Mouse (Mus musculus) testis, adult 2 months (tissue): ENCODE data around the gene Ugt1a1. TPM values are rescaled to one million over a fixed set of nuclear protein-coding genes. Genes with fewer than 3 reads are reported as not detected.

Experiments used
- H3K27ac ChIP-seq: fragments of 200-500 bp; 2 replicates; pipeline ENCODE4 v1.5.1; 2012; ENCODE audit warnings: low read depth, low read length; ENCODE audit not compliant: control insufficient read depth, insufficient read depth
- H3K27me3 ChIP-seq: fragments of 200-500 bp; 2 replicates; pipeline ENCODE4 v1.6.1; 2012; ENCODE audit warnings: mild to moderate bottlenecking, low read length, moderate library complexity; ENCODE audit not compliant: control insufficient read depth, insufficient read depth
- H3K36me3 ChIP-seq: fragments of 200-500 bp; 2 replicates; pipeline ENCODE4 v1.6.1; 2012; ENCODE audit warnings: mild to moderate bottlenecking, low read length; ENCODE audit not compliant: control insufficient read depth, insufficient read depth
- H3K4me1 ChIP-seq: fragments of 200-500 bp; 2 replicates; pipeline ENCODE4 v1.6.1; 2012; ENCODE audit warnings: low read length; ENCODE audit not compliant: control insufficient read depth, insufficient read depth
- H3K4me3 ChIP-seq: fragments of 200-500 bp; 2 replicates; pipeline ENCODE4 v1.5.1; 2012; ENCODE audit warnings: low read depth, mild to moderate bottlenecking, low read length, moderate library complexity, mixed read lengths; ENCODE audit not compliant: control insufficient read depth
- CTCF ChIP-seq: fragments of 200-500 bp; IDR thresholded peaks from 2 replicates; pipeline ENCODE4 v1.5.1; 2012; ENCODE audit warnings: low read depth, mild to moderate bottlenecking, inconsistent platforms, low read length, moderate library complexity; ENCODE audit not compliant: control insufficient read depth, insufficient read depth, insufficient replicate concordance
- POLR2A ChIP-seq: fragments of 200-500 bp; IDR thresholded peaks from 2 replicates; pipeline ENCODE4 v1.6.1; 2012; ENCODE audit warnings: low read depth, mild to moderate bottlenecking, inconsistent platforms, low read length, moderate library complexity; ENCODE audit not compliant: control insufficient read depth
- polyA plus RNA-seq: library from polyadenylated mRNA; depleted of rRNA; stranded (reverse); fragments of >200 nt; gene quantifications from 2 replicates; pipeline ENCODE4 v1.2.3, GENCODE M21; 2012

The Ugt1a1 gene
- polyA plus RNA-seq, 1 experiment: 0.94 TPM

GRCm38 (mm10) chr1:88213766-88214461 is 2.2 kb downstream of the Ugt1a1 start:
- no peaks in the 10 kb centered on the region for H3K36me3 ChIP-seq
- H3K27ac ChIP-seq: no peak overlapping the region
- H3K27me3 ChIP-seq: no peaks in the 10 kb centered on the region
- no peaks in the 10 kb centered on the region for H3K4me1 ChIP-seq
- no peak overlapping the region for H3K4me3 ChIP-seq
- TF ChIP-seq CTCF (no peak), POLR2A (no peak)

- no peak overlapping the region for H3K4me3 ChIP-seq
- TF ChIP-seq CTCF: no peak
- no peak for TF ChIP-seq POLR2A
- H3K27ac ChIP-seq: no peak overlapping the region
- no peaks in the 10 kb centered on the region for H3K4me1 ChIP-seq
- no peaks in the 10 kb centered on the region for H3K27me3 ChIP-seq
- H3K36me3 ChIP-seq: no peaks in the 10 kb centered on the region
These were observed 2.7 kb downstream of the Ugt1a1 start for GRCm38 (mm10) chr1:88214462-88214952.

GRCm38 (mm10) chr1:88215466-88216380 is 4.0 kb downstream of the Ugt1a1 start:
- Histone ChIP-seq H3K4me1 (no peaks in the 10 kb centered on the region), H3K36me3 (no peaks in the 10 kb centered on the region), H3K4me3 (no peak overlapping the region), H3K27me3 (no peaks in the 10 kb centered on the region), H3K27ac (no peak overlapping the region)
- no peak for TF ChIP-seq CTCF
- TF ChIP-seq POLR2A: no peak

GRCm38 (mm10) chr1:88216551-88216950 is 4.8 kb downstream of the Ugt1a1 start:
- TF ChIP-seq POLR2A (no peak), CTCF (no peak)
- H3K36me3 ChIP-seq: no peaks in the 10 kb centered on the region
- H3K27ac ChIP-seq: no peak overlapping the region
- H3K4me1 ChIP-seq: no peaks in the 10 kb centered on the region
- no peaks in the 10 kb centered on the region for H3K27me3 ChIP-seq
- no peak overlapping the region for H3K4me3 ChIP-seq

DNA sequence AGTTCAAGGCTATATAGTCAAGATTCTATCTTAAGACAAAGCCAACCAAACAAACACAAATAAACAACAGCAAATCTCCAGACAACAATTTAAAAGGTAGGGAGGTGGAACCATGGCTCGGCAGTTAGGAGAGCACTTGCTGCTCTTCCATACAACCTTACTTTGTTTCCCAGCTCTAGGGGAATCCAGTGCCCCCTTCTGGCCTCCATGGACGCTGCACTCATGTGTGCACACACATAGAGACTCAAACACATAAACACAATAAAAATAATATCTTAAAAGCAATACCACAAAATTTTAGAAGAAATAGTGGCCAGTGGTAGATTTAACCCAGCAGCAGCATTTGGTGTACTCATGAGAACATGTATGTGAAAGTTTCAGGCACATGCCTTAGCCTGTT is 5.4 kb downstream of the Ugt1a1 start:
- Histone ChIP-seq H3K4me3 (no peak overlapping the region), H3K27me3 (no peaks in the 10 kb centered on the region), H3K4me1 (no peaks in the 10 kb centered on the region), H3K36me3 (no peaks in the 10 kb centered on the region), H3K27ac (no peak overlapping the region)
- TF ChIP-seq POLR2A (no peak), CTCF (no peak)

DNA sequence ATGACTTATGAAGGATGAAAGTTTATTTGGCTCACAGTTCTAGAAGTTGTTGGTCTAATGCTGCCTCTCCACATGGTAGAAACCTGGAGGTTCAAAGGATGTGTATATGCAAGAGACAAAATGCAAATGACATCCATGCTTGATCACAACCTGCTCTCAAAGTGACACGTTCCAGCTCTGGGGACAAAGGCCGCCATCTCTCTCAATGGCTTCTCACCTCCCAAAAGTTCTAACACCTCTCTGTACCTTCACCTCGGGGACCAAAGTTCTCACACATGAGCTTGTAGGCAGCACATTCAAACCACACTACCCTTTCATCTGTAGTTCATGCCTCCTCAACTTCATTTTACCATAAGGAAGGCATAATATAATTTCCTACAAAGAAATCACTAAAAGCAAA is 5.8 kb downstream of the Ugt1a1 start:
- TF ChIP-seq POLR2A: no peak
- TF ChIP-seq CTCF: no peak
- Histone ChIP-seq H3K27me3 (no peaks in the 10 kb centered on the region), H3K4me3 (no peak overlapping the region), H3K36me3 (no peaks in the 10 kb centered on the region), H3K27ac (no peak overlapping the region), H3K4me1 (no peaks in the 10 kb centered on the region)

DNA sequence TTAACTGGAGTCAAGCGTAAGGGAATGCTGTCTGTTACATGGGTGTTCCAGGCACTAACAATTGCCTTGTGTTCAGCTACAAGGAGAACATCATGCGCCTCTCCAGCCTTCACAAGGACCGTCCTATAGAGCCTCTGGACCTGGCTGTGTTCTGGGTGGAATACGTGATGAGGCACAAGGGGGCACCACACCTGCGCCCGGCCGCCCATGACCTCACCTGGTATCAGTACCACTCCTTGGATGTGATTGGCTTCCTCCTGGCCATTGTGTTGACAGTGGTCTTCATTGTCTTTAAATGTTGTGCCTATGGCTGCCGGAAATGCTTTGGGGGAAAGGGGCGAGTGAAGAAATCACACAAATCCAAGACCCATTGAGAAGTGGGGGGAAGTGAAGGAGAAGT is 6.3 kb downstream of the Ugt1a1 start:
- Histone ChIP-seq H3K4me3 (no peak overlapping the region), H3K27ac (no peak overlapping the region), H3K4me1 (no peaks in the 10 kb centered on the region), H3K36me3 (no peaks in the 10 kb centered on the region), H3K27me3 (no peaks in the 10 kb centered on the region)
- no peak for TF ChIP-seq POLR2A
- TF ChIP-seq CTCF: no peak
